Mouse (Mus musculus) ES-E14 (cell line): Measurements from ENCODE around the gene Gpx5.

Source experiments
- CHD2 ChIP-seq: IDR thresholded peaks from 2 replicates; pipeline ENCODE4 v1.6.1; 2014; ENCODE audit warnings: mild to moderate bottlenecking, low read depth, low read length, inconsistent platforms
- HCFC1 ChIP-seq: IDR thresholded peaks from 2 replicates; pipeline ENCODE4 v1.6.1; 2012; ENCODE audit warnings: low read length, inconsistent platforms, borderline replicate concordance; ENCODE audit not compliant: insufficient read depth

DNA sequence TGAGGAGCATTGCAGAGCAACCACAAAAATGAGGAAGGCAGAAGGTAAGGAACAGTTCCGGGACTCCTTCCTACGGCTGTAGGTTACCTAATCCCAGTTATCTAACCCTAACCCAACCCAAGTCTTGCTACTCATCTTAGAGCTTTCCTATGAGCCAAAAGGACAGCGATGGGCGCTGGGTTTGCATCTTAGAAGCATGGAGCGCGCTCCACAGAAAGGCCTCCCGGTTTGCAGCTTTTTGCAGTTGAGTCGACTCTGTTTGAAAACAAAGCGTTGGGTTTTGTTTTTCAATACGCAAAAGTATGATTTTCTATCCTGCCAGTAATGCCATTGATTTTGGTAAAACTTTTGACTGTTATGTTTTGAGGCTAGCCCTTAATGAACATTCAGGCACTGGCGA is 28.6 kb downstream of the Gpx5 start:
- no peak for TF ChIP-seq CHD2
- no peak for TF ChIP-seq HCFC1
